Mouse (Mus musculus): ENCODE measurements around the gene Styk1. TPM values are rescaled to one million over a fixed set of nuclear protein-coding genes. Genes with fewer than 3 reads are reported as not detected.

The Styk1 gene
- polyA plus RNA-seq, 1 experiment = not detected

- WGBS = 93% methylated on average over 1 of the region's 1 CpGs
- H3K4me1 ChIP-seq (ENCODE audit: control insufficient read depth, insufficient read depth, low read length) = no peaks in the 10 kb centered on the region
- H3K27ac ChIP-seq (ENCODE audit: insufficient read depth, low read depth, low read length) = no peak overlapping the region
- no peak for TF ChIP-seq POLR2A (IDR thresholded peaks at IDR 0.05; ENCODE audit: insufficient read depth, low read depth, low read length)
- TF ChIP-seq CTCF (IDR thresholded peaks at IDR 0.05; ENCODE audit: insufficient read depth, low read depth, low read length) = no peak
- H3K4me3 ChIP-seq (ENCODE audit: insufficient read depth, low read depth, low read length) = no peak overlapping the region
Measured at GRCm38 (mm10) chr6:131272311-131272710, 81.1 kb downstream of the Styk1 start.

DNA sequence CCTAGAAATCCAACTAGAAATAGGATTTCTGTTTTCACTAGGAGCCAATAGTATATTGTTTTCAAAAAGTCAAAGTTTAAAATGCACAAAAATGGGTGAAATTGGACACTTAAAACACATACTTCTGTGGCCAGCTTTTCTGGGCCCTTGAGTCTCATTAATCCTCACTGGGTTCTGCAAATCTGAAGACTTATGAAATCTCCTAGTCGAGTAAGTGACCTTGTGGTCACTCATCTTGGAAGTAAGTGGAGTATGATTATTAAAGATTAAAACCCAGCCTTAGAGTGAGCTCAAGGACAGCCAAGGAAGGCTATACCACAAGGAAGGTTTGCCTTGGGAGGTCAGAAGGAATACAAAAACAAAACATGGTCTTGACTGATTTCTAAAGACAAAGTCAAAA, 83.1 kb downstream of the Styk1 start:
- no peaks in the 10 kb centered on the region for H3K4me1 ChIP-seq (ENCODE audit: control insufficient read depth, insufficient read depth, low read length)
- WGBS = 68% methylated on average over 1 of the region's 1 CpGs
- H3K27ac ChIP-seq (ENCODE audit: insufficient read depth, low read depth, low read length) = no peak overlapping the region
- TF ChIP-seq POLR2A (IDR thresholded peaks at IDR 0.05; ENCODE audit: insufficient read depth, low read depth, low read length) (no peak), CTCF (IDR thresholded peaks at IDR 0.05; ENCODE audit: insufficient read depth, low read depth, low read length) (no peak)
- no peak overlapping the region for H3K4me3 ChIP-seq (ENCODE audit: insufficient read depth, low read depth, low read length)

DNA sequence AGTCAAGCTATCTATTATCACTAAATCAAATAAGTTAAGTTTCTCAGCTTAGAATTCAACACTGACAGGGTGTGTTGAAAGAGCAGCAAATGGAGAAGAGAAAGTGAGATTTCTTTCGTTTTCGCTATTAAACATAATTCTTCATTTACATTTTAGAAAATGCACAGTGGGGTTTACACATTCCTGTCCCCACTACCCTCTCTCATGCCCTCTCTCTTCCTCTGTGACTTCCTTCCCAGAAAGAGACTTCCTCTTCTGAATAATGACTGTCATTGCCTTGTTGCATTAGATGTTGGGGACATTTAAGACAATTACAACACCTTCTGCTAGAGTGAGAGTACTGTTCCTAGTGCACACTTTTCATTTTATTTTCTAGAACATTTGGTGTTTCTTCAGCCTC, 83.8 kb downstream of the Styk1 start:
- no peak for TF ChIP-seq CTCF (IDR thresholded peaks at IDR 0.05; ENCODE audit: insufficient read depth, low read depth, low read length)
- H3K27ac ChIP-seq (ENCODE audit: insufficient read depth, low read depth, low read length) = no peak overlapping the region
- H3K4me1 ChIP-seq (ENCODE audit: control insufficient read depth, insufficient read depth, low read length) = no peaks in the 10 kb centered on the region
- WGBS = 90% methylated on average over 2 of the region's 2 CpGs
- H3K4me3 ChIP-seq (ENCODE audit: insufficient read depth, low read depth, low read length) = no peak overlapping the region

DNA sequence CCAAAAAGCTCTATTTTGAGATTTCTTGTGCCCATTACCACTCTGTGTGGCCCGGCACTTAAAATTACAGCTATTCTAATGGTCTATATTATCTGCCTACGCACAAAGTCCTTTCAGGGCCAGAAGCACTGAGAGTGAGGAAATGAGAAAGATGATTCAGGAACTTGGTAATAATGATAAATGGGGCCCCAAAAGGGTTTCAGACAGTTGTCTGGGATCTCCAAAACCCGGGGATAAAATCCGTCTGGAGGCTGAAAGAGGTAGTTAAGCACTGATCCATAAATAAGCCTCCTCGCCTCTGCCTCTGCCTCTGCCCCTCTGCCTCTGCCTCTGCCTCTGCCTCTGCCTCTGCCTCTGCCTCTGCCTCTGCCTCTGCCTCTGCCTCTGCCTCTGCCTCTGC, 89.2 kb downstream of the Styk1 start:
- WGBS = 90% methylated on average over 5 of the region's 5 CpGs
- no peak overlapping the region for H3K27ac ChIP-seq (ENCODE audit: insufficient read depth, low read depth, low read length)
- TF ChIP-seq POLR2A (IDR thresholded peaks at IDR 0.05; ENCODE audit: insufficient read depth, low read depth, low read length) (no peak), CTCF (IDR thresholded peaks at IDR 0.05; ENCODE audit: insufficient read depth, low read depth, low read length) (no peak)
- H3K4me3 ChIP-seq (ENCODE audit: insufficient read depth, low read depth, low read length) = no peak overlapping the region
- no peaks in the 10 kb centered on the region for H3K4me1 ChIP-seq (ENCODE audit: control insufficient read depth, insufficient read depth, low read length)

- Histone ChIP-seq H3K4me1 (ENCODE audit: control insufficient read depth, insufficient read depth, low read length) (no peaks in the 10 kb centered on the region), H3K27ac (ENCODE audit: insufficient read depth, low read depth, low read length) (no peak overlapping the region), H3K4me3 (ENCODE audit: insufficient read depth, low read depth, low read length) (no peak overlapping the region)
- TF ChIP-seq CTCF (IDR thresholded peaks at IDR 0.05; ENCODE audit: insufficient read depth, low read depth, low read length) (no peak), POLR2A (IDR thresholded peaks at IDR 0.05; ENCODE audit: insufficient read depth, low read depth, low read length) (no peak)
- WGBS = 69% methylated on average over 3 of the region's 3 CpGs
Measured at GRCm38 (mm10) chr6:131262778-131263177, 90.6 kb downstream of the Styk1 start.

DNA sequence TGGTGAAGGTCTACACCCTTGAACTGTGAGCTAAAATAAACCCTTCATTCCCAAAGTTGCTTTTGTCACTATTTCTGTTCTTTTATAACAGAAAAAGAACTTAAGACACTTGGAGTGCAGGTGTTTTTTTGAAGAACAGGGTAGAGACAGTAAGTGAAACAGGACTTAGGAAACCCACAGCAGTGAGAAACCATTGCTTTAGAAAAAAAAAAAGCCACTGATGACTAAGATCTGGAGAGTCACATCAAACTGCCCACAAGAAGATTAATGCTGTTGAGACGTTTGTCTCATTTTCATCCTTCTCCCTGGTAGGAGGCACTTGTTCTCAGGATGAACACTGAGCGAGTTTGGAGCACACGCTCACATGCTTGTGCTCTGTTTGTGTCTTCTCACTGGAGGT, 91.4 kb downstream of the Styk1 start:
- WGBS = 86% methylated on average over 3 of the region's 3 CpGs
- H3K4me3 ChIP-seq (ENCODE audit: insufficient read depth, low read depth, low read length) = no peak overlapping the region
- TF ChIP-seq POLR2A (IDR thresholded peaks at IDR 0.05; ENCODE audit: insufficient read depth, low read depth, low read length) (no peak), CTCF (IDR thresholded peaks at IDR 0.05; ENCODE audit: insufficient read depth, low read depth, low read length) (no peak)
- no peaks in the 10 kb centered on the region for H3K4me1 ChIP-seq (ENCODE audit: control insufficient read depth, insufficient read depth, low read length)
- no peak overlapping the region for H3K27ac ChIP-seq (ENCODE audit: insufficient read depth, low read depth, low read length)

Other genes with a start within 250 kb of the Styk1 start
- gene Klra2, start 106.2 kb downstream of the Styk1 start, polyA plus RNA-seq (2012; ENCODE audit: insufficient read depth, insufficient read length, low replicate concordance, missing spikeins) = not detected in 2 replicates
- not detected in 2 replicates for gene Magohb, start 60.4 kb downstream of the Styk1 start, polyA plus RNA-seq (2012; ENCODE audit: insufficient read depth, insufficient read length, low replicate concordance, missing spikeins)
- gene Ybx3, start 34.9 kb upstream of the Styk1 start, polyA plus RNA-seq (2012; ENCODE audit: insufficient read depth, insufficient read length, low replicate concordance, missing spikeins) = not detected in 2 replicates
- not detected in 2 replicates for gene 5430401F13Rik, start 132.8 kb upstream of the Styk1 start, polyA plus RNA-seq (2012; ENCODE audit: insufficient read depth, insufficient read length, low replicate concordance, missing spikeins)
- not detected in 2 replicates for gene Gm6619, start 132.8 kb upstream of the Styk1 start, polyA plus RNA-seq (2012; ENCODE audit: insufficient read depth, insufficient read length, low replicate concordance, missing spikeins)

All from olfactory bulb, adult 2 months (tissue).